Mouse (Mus musculus): ENCODE results near the gene Shf. TPM values are rescaled to one million over a fixed set of nuclear protein-coding genes. Genes with fewer than 3 reads are reported as not detected.

Shf gene
- polyA plus RNA-seq, 1 experiment, result 9.6 TPM

GRCm38 (mm10) chr2:122366706-122367105, 2.3 kb downstream of the Shf start:
- H3K4me3 ChIP-seq (replicated peaks; ENCODE audit: control insufficient read depth, low read depth, low read length), result no peak overlapping the region
- peaks cover 4% of the 10 kb centered on the region for H3K4me1 ChIP-seq (ENCODE audit: control insufficient read depth, insufficient read depth, low read length)
- TF ChIP-seq POLR2A (IDR thresholded peaks at IDR 0.05; ENCODE audit: borderline replicate concordance, control insufficient read depth, low read depth, low read length) (no peak), CTCF (IDR thresholded peaks at IDR 0.05; ENCODE audit: control insufficient read depth, insufficient read depth, low read length) (no peak)
- H3K27ac ChIP-seq (ENCODE audit: control insufficient read depth, insufficient read depth, low read depth, low read length, poor library complexity), result no peak overlapping the region
- 86% methylated on average over 5 of the region's 5 CpGs for WGBS

GRCm38 (mm10) chr2:122366039-122366438, 2.9 kb downstream of the Shf start:
- H3K27ac ChIP-seq (ENCODE audit: control insufficient read depth, insufficient read depth, low read depth, low read length, poor library complexity), result no peak overlapping the region
- TF ChIP-seq POLR2A (IDR thresholded peaks at IDR 0.05; ENCODE audit: borderline replicate concordance, control insufficient read depth, low read depth, low read length), result no peak
- no peak for TF ChIP-seq CTCF (IDR thresholded peaks at IDR 0.05; ENCODE audit: control insufficient read depth, insufficient read depth, low read length)
- H3K4me3 ChIP-seq (replicated peaks; ENCODE audit: control insufficient read depth, low read depth, low read length), result no peak overlapping the region
- WGBS, result 94% methylated on average over 3 of the region's 3 CpGs
- peaks cover 5% of the 10 kb centered on the region for H3K4me1 ChIP-seq (ENCODE audit: control insufficient read depth, insufficient read depth, low read length)

GRCm38 (mm10) chr2:122365244-122365866, 3.6 kb downstream of the Shf start:
- Histone ChIP-seq H3K27ac (ENCODE audit: control insufficient read depth, insufficient read depth, low read depth, low read length, poor library complexity) (peak overlapping the region; percentile 7), H3K4me1 (ENCODE audit: control insufficient read depth, insufficient read depth, low read length) (peaks cover 6% of the 10 kb centered on the region), H3K4me3 (replicated peaks; ENCODE audit: control insufficient read depth, low read depth, low read length) (no peak overlapping the region)
- TF ChIP-seq CTCF (IDR thresholded peaks at IDR 0.05; ENCODE audit: control insufficient read depth, insufficient read depth, low read length) (peak; percentile 26; the same call in 1 of the 2 replicates), POLR2A (IDR thresholded peaks at IDR 0.05; ENCODE audit: borderline replicate concordance, control insufficient read depth, low read depth, low read length) (no peak)
- 77% methylated on average over 10 of the region's 10 CpGs for WGBS

GRCm38 (mm10) chr2:122364352-122364944, 4.5 kb downstream of the Shf start:
- Histone ChIP-seq H3K4me1 (ENCODE audit: control insufficient read depth, insufficient read depth, low read length) (peaks cover 6% of the 10 kb centered on the region), H3K27ac (ENCODE audit: control insufficient read depth, insufficient read depth, low read depth, low read length, poor library complexity) (peak overlapping the region; percentile 24), H3K4me3 (replicated peaks; ENCODE audit: control insufficient read depth, low read depth, low read length) (no peak overlapping the region)
- 73% methylated on average over 3 of the region's 3 CpGs for WGBS
- TF ChIP-seq CTCF (IDR thresholded peaks at IDR 0.05; ENCODE audit: control insufficient read depth, insufficient read depth, low read length), result no peak
- TF ChIP-seq POLR2A (IDR thresholded peaks at IDR 0.05; ENCODE audit: borderline replicate concordance, control insufficient read depth, low read depth, low read length), result no peak

GRCm38 (mm10) chr2:122362622-122363523, 6.1 kb downstream of the Shf start:
- H3K4me3 ChIP-seq (replicated peaks; ENCODE audit: control insufficient read depth, low read depth, low read length), result no peak overlapping the region
- H3K27ac ChIP-seq (ENCODE audit: control insufficient read depth, insufficient read depth, low read depth, low read length, poor library complexity), result no peak overlapping the region
- WGBS, result 92% methylated on average over 13 of the region's 13 CpGs
- TF ChIP-seq CTCF (IDR thresholded peaks at IDR 0.05; ENCODE audit: control insufficient read depth, insufficient read depth, low read length) (0 out of 2 replicates have a peak, but pooled peaks have one; percentile 2), POLR2A (IDR thresholded peaks at IDR 0.05; ENCODE audit: borderline replicate concordance, control insufficient read depth, low read depth, low read length) (no peak)
- H3K4me1 ChIP-seq (ENCODE audit: control insufficient read depth, insufficient read depth, low read length), result peaks cover 4% of the 10 kb centered on the region

GRCm38 (mm10) chr2:122361868-122362621, 6.9 kb downstream of the Shf start:
- Histone ChIP-seq H3K27ac (ENCODE audit: control insufficient read depth, insufficient read depth, low read depth, low read length, poor library complexity) (no peak overlapping the region), H3K4me3 (replicated peaks; ENCODE audit: control insufficient read depth, low read depth, low read length) (no peak overlapping the region), H3K4me1 (ENCODE audit: control insufficient read depth, insufficient read depth, low read length) (peaks cover 4% of the 10 kb centered on the region)
- WGBS, result 61% methylated on average over 10 of the region's 10 CpGs
- TF ChIP-seq POLR2A (IDR thresholded peaks at IDR 0.05; ENCODE audit: borderline replicate concordance, control insufficient read depth, low read depth, low read length) (no peak), CTCF (IDR thresholded peaks at IDR 0.05; ENCODE audit: control insufficient read depth, insufficient read depth, low read length) (no peak)

GRCm38 (mm10) chr2:122361181-122361580, 7.8 kb downstream of the Shf start:
- WGBS, result 45% methylated on average over 6 of the region's 6 CpGs
- Histone ChIP-seq H3K4me3 (replicated peaks; ENCODE audit: control insufficient read depth, low read depth, low read length) (no peak overlapping the region), H3K4me1 (ENCODE audit: control insufficient read depth, insufficient read depth, low read length) (peaks cover 4% of the 10 kb centered on the region), H3K27ac (ENCODE audit: control insufficient read depth, insufficient read depth, low read depth, low read length, poor library complexity) (no peak overlapping the region)
- TF ChIP-seq CTCF (IDR thresholded peaks at IDR 0.05; ENCODE audit: control insufficient read depth, insufficient read depth, low read length), result no peak
- TF ChIP-seq POLR2A (IDR thresholded peaks at IDR 0.05; ENCODE audit: borderline replicate concordance, control insufficient read depth, low read depth, low read length), result no peak

All from bone marrow, adult 2 months (tissue).